Mouse (Mus musculus) small intestine, adult 2 months (tissue): ENCODE measurements around the gene Ccdc136. TPM values are rescaled to one million over a fixed set of nuclear protein-coding genes. Genes with fewer than 3 reads are reported as not detected.
"Not testable (repeated sequence)": the region's sequence is repeated elsewhere in the genome, so short reads cannot be mapped to it uniquely, and the experiment has no call there.

Experiments
- H3K27ac ChIP-seq: fragments of 200-500 bp; 2 replicates; pipeline ENCODE4 v1.5.1; 2012; ENCODE audit warnings: low read depth, low read length, control low read depth, inconsistent platforms; ENCODE audit not compliant: insufficient read depth
- H3K27me3 ChIP-seq: fragments of 200-500 bp; 2 replicates; pipeline ENCODE4 v1.6.1; 2012; ENCODE audit warnings: mild to moderate bottlenecking, moderate library complexity, low read length, inconsistent platforms; ENCODE audit not compliant: control insufficient read depth, insufficient read depth
- H3K36me3 ChIP-seq: fragments of 200-500 bp; 2 replicates; pipeline ENCODE4 v1.6.1; 2012; ENCODE audit warnings: mild to moderate bottlenecking, low read length, control low read depth, inconsistent platforms; ENCODE audit not compliant: control insufficient read depth, insufficient read depth
- H3K4me1 ChIP-seq: fragments of 200-500 bp; 2 replicates; pipeline ENCODE4 v1.6.1; 2012; ENCODE audit warnings: low read length, inconsistent platforms, mixed read lengths; ENCODE audit not compliant: control insufficient read depth, insufficient read depth, insufficient read length
- H3K4me3 ChIP-seq: fragments of 200-500 bp; 2 replicates; pipeline ENCODE4 v1.5.1; 2012; ENCODE audit warnings: low read depth, mild to moderate bottlenecking, control low read depth, inconsistent platforms, low read length, moderate library complexity
- CTCF ChIP-seq: fragments of 200-500 bp; IDR thresholded peaks from 2 replicates; pipeline ENCODE4 v1.5.1; 2012; ENCODE audit warnings: low read depth, mild to moderate bottlenecking, control low read depth, inconsistent platforms, low read length, moderate library complexity, mixed read lengths; ENCODE audit not compliant: insufficient replicate concordance, insufficient read length; ENCODE audit errors: extremely low read depth
- POLR2A ChIP-seq: fragments of 200-500 bp; IDR thresholded peaks from 2 replicates; pipeline ENCODE4 v1.6.1; 2012; ENCODE audit warnings: low read depth, mild to moderate bottlenecking, control low read depth, inconsistent platforms, low read length, moderate library complexity
- WGBS: fragments of 180-500 bp; shearing (Covaris S2); methylation state at CpG from one replicate; pipeline ENCODE4 v1.1.7; 2018; 5-methylcytosine and 5-hydroxymethylcytosine counted together
- polyA plus RNA-seq: library from polyadenylated mRNA; depleted of rRNA; stranded (reverse); fragments of >200 nt; gene quantifications from 2 replicates; pipeline ENCODE4 v1.2.3, GENCODE M21; 2012

The Ccdc136 gene
- polyA plus RNA-seq, 1 experiment = 1.8 TPM

GRCm38 (mm10) chr6:29379954-29380353 is 16.2 kb upstream of the Ccdc136 start:
- H3K27ac ChIP-seq = no peak overlapping the region
- no peaks in the 10 kb centered on the region for H3K4me1 ChIP-seq
- H3K27me3 ChIP-seq = no peaks in the 10 kb centered on the region
- 93% methylated on average over 6 of the region's 6 CpGs for WGBS
- peaks cover 21% of the 10 kb centered on the region for H3K36me3 ChIP-seq
- no peak for TF ChIP-seq POLR2A
- TF ChIP-seq CTCF = no peak
- no peak overlapping the region for H3K4me3 ChIP-seq

GRCm38 (mm10) chr6:29382442-29382841 is 13.7 kb upstream of the Ccdc136 start:
- no peak for TF ChIP-seq POLR2A
- TF ChIP-seq CTCF = no peak
- Histone ChIP-seq H3K4me3 (no peak overlapping the region), H3K27ac (no peak overlapping the region), H3K4me1 (no peaks in the 10 kb centered on the region), H3K27me3 (no peaks in the 10 kb centered on the region), H3K36me3 (peaks cover under 1% of the 10 kb centered on the region)
- WGBS = 54% methylated on average over 2 of the region's 2 CpGs

- Histone ChIP-seq H3K27me3 (no peaks in the 10 kb centered on the region), H3K4me1 (peaks cover 7% of the 10 kb centered on the region; the same call in 1 of the 2 replicates), H3K36me3 (no peaks in the 10 kb centered on the region), H3K27ac (no peak within 1 kb of the TSS), H3K4me3 (peak within 1 kb of the TSS; percentile 53)
- TF ChIP-seq POLR2A (no peak), CTCF (no peak)
- 6% methylated on average over 12 of the region's 12 CpGs for WGBS
Measured at GRCm38 (mm10) chr6:29388052-29388518, 8.0 kb upstream of the Ccdc136 start, which contains the start of gene Opn1sw. TSS of gene Opn1sw (minus strand) at chr6:29388468.

GRCm38 (mm10) chr6:29388606-29389080 is 7.5 kb upstream of the Ccdc136 start:
- no peaks in the 10 kb centered on the region for H3K36me3 ChIP-seq
- peak overlapping the region; percentile 53; the same call in 1 of the 2 replicates for H3K4me3 ChIP-seq
- TF ChIP-seq POLR2A = no peak
- no peak for TF ChIP-seq CTCF
- WGBS = 3% methylated on average over 11 of the region's 11 CpGs
- peaks cover 7% of the 10 kb centered on the region; the same call in 1 of the 2 replicates for H3K4me1 ChIP-seq
- no peaks in the 10 kb centered on the region for H3K27me3 ChIP-seq
- H3K27ac ChIP-seq = no peak overlapping the region

GRCm38 (mm10) chr6:29389425-29389824 is 6.7 kb upstream of the Ccdc136 start:
- Histone ChIP-seq H3K4me1 (peaks cover 7% of the 10 kb centered on the region; the same call in 1 of the 2 replicates), H3K27ac (no peak overlapping the region), H3K4me3 (no peak overlapping the region), H3K27me3 (peaks cover under 1% of the 10 kb centered on the region; the same call in 1 of the 2 replicates), H3K36me3 (no peaks in the 10 kb centered on the region)
- TF ChIP-seq CTCF (no peak), POLR2A (no peak)
- WGBS = 55% methylated on average over 9 of the region's 9 CpGs

GRCm38 (mm10) chr6:29390500-29390899 is 5.6 kb upstream of the Ccdc136 start:
- WGBS = 50% methylated on average over 1 of the region's 1 CpGs
- not testable (repeated sequence) for H3K4me3 ChIP-seq, H3K36me3 ChIP-seq, H3K4me1 ChIP-seq, H3K27ac ChIP-seq
- H3K27me3 ChIP-seq = peaks cover 10% of the 10 kb centered on the region; the same call in 1 of the 2 replicates

GRCm38 (mm10) chr6:29391241-29391640 is 4.9 kb upstream of the Ccdc136 start:
- not testable (repeated sequence) for H3K27ac ChIP-seq, H3K36me3 ChIP-seq, H3K4me1 ChIP-seq, H3K4me3 ChIP-seq
- 75% methylated on average over 8 of the region's 8 CpGs for WGBS
- H3K27me3 ChIP-seq = peaks cover 12% of the 10 kb centered on the region; the same call in 1 of the 2 replicates
